Mouse (Mus musculus) liver, embryonic 18 days (tissue): ENCODE measurements around the gene Htra3. TPM values are rescaled to one million over a fixed set of nuclear protein-coding genes. Genes with fewer than 3 reads are reported as not detected.

ENCODE experiments used
- polyA plus RNA-seq: library from polyadenylated mRNA; depleted of rRNA; stranded (reverse); fragments of >200 nt; gene quantifications from 2 replicates; pipeline ENCODE4 v1.2.3, GENCODE M21; 2012; rRNA removed

Htra3 gene
- 1.2 and 1.4 TPM in 2 replicates for polyA plus RNA-seq

GRCm38 (mm10) chr5:35679256-35680155 is at the start of gene Htra3:
TSS of gene Htra3 (minus strand) at chr5:35679782.

Other genes starting within 250 kb of the Htra3 start
- 1.3 and 1.9 TPM in 2 replicates for gene Cpz, start 154.1 kb downstream of the Htra3 start, polyA plus RNA-seq
- 1.6 and 1.7 TPM in 2 replicates for gene Trmt44, start 104.7 kb downstream of the Htra3 start, polyA plus RNA-seq
- gene Acox3, start 96.7 kb downstream of the Htra3 start, polyA plus RNA-seq = 6.1 and 7.3 TPM in 2 replicates
- 1.6 and 1.7 TPM in 2 replicates for gene Sh3tc1, start 60.2 kb upstream of the Htra3 start, polyA plus RNA-seq
- 0.51 and 0.54 TPM in 2 replicates for gene Ablim2, start 78.1 kb upstream of the Htra3 start, polyA plus RNA-seq
- 0.85 and 0.89 TPM in 2 replicates for gene Afap1, start 213.5 kb upstream of the Htra3 start, polyA plus RNA-seq